Mouse (Mus musculus) stomach, postnatal 0 days (tissue): ENCODE results near the gene Art4. TPM values are rescaled to one million over a fixed set of nuclear protein-coding genes. Genes with fewer than 3 reads are reported as not detected.

ENCODE experiments used
- ATAC-seq: fragments of 200-750 bp; cut with Nextera tagmentation; 2 replicates; pipeline ENCODE4 v1.8.0; 2017; ENCODE audit not compliant: low FRiP score, low TSS enrichment
- DNase-seq: peaks from one replicate; pipeline ENCODE4 v3.0.0-alpha.2; 2016; ENCODE audit warnings: low spot score
- H3K27ac ChIP-seq: fragments of 300-500 bp; sonication (generic); replicated peaks from 2 replicates; pipeline ENCODE4 v1.5.1; 2014; ENCODE audit warnings: mild to moderate bottlenecking, control low read depth
- H3K27me3 ChIP-seq: fragments of 300-500 bp; sonication (generic); 2 replicates; pipeline ENCODE4 v1.6.1; 2014; ENCODE audit warnings: low read length; ENCODE audit not compliant: control insufficient read depth, insufficient read depth
- H3K36me3 ChIP-seq: fragments of 300-500 bp; sonication (generic); 2 replicates; pipeline ENCODE4 v1.6.1; 2014; ENCODE audit warnings: low read length, mixed read lengths; ENCODE audit not compliant: control insufficient read depth, insufficient read depth
- H3K4me1 ChIP-seq: fragments of 300-500 bp; sonication (generic); replicated peaks from 2 replicates; pipeline ENCODE4 v1.6.1; 2014; ENCODE audit warnings: antibody characterized with exemption; ENCODE audit not compliant: control insufficient read depth, insufficient read depth
- H3K4me2 ChIP-seq: fragments of 300-500 bp; sonication (generic); replicated peaks from 2 replicates; pipeline ENCODE4 v1.6.1; 2014; ENCODE audit warnings: low read depth, mild to moderate bottlenecking, control low read depth, moderate library complexity
- H3K4me3 ChIP-seq: fragments of 300-500 bp; sonication (generic); 2 replicates; pipeline ENCODE4 v1.5.1; 2014; ENCODE audit warnings: low read depth, low read length, control low read depth
- H3K9ac ChIP-seq: fragments of 300-500 bp; sonication (generic); 2 replicates; pipeline ENCODE4 v1.6.1; 2014; ENCODE audit warnings: mild to moderate bottlenecking, low read length, control low read depth, mixed read lengths
- H3K9me3 ChIP-seq: fragments of 300-500 bp; sonication (generic); 2 replicates; pipeline ENCODE4 v1.6.1; 2016; ENCODE audit warnings: low read length; ENCODE audit not compliant: control insufficient read depth
- CTCF ChIP-seq: IDR thresholded peaks from 2 replicates; pipeline ENCODE4 v1.5.1; 2016; ENCODE audit warnings: antibody characterized with exemption, low read depth, mild to moderate bottlenecking, moderate library complexity
- EP300 ChIP-seq: optimal IDR thresholded peaks from 2 replicates; pipeline ENCODE3; 2016; ENCODE audit warnings: antibody characterized with exemption
- WGBS: fragments of 180-500 bp; shearing (Covaris S2); extraction: QIAGEN DNeasy Blood & Tissue Kit; methylation state at CpG from one replicate; pipeline ENCODE4 v1.1.7; 2014; 5-methylcytosine and 5-hydroxymethylcytosine counted together
- polyA plus RNA-seq: library from polyadenylated mRNA; unstranded; fragments of >200 nt; fragmentation: Nextera tagmentation; extraction: Ambion mirVana; gene quantifications from 2 replicates; pipeline ENCODE4 v1.2.1, GENCODE M21; 2015

Art4 gene
- polyA plus RNA-seq, 1 experiment from 2014 or later = 3.2 TPM

DNA sequence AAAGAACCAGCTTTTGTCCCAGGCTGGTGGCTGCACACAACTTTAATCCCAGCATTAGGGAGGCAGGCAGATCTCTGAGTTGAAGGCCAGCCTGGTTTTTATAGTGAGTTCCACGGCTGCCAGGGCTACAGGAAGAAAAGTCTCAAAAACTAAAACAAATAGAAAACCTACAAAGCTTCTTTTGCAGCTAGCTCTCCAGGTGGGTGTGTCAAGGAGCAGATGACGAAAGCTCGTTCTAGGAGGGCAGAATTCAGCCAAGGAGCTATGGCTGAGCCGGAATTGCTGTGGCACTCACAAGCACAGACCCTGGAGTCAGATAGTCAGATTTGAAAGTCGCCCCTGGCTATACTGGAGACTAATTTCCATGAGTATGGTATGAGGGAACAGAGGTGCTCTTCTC, 50.7 kb downstream of the Art4 start:
- ATAC-seq = no peak
- DNase-seq = peak; percentile 60
- Histone ChIP-seq H3K4me1 (no peaks in the 10 kb centered on the region; the same call in 1 of the 2 replicates), H3K4me3 (no peak overlapping the region), H3K9ac (no peak overlapping the region; the same call in 1 of the 2 replicates), H3K27ac (peak overlapping the region; percentile 89), H3K36me3 (no peaks in the 10 kb centered on the region), H3K4me2 (peak overlapping the region; percentile 57; the same call in 1 of the 2 replicates), H3K9me3 (no peaks in the 10 kb centered on the region), H3K27me3 (no peaks in the 10 kb centered on the region)
- no peak for TF ChIP-seq CTCF
- no peak for TF ChIP-seq EP300
- 59% methylated on average over 5 of the region's 5 CpGs for WGBS

DNA sequence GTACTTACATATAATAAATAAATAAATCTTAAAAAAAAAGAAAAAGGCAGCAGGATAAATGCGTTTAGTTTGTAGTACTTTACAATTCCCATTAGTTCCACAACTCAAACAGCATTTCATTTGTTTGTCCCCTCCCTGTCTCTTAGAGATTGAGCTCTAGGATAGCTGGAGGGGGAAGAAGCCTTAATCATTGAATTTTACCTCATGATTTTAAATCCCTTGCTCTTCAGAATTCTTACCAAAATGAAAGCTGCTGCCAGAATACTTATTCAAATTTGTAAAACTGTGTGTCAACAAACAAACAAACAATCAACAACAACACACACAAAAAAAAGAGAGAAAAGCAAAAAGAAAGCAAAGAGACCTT, 52.1 kb downstream of the Art4 start:
- TF ChIP-seq CTCF (no peak), EP300 (no peak)
- Histone ChIP-seq H3K27ac (no peak overlapping the region; the same call in 1 of the 2 replicates), H3K9me3 (no peaks in the 10 kb centered on the region), H3K36me3 (no peaks in the 10 kb centered on the region), H3K27me3 (no peaks in the 10 kb centered on the region), H3K4me3 (no peak overlapping the region), H3K4me1 (no peaks in the 10 kb centered on the region), H3K4me2 (no peak overlapping the region), H3K9ac (no peak overlapping the region)
- WGBS = 65% methylated on average over 1 of the region's 1 CpGs
- no peak for ATAC-seq
- no peak for DNase-seq

DNA sequence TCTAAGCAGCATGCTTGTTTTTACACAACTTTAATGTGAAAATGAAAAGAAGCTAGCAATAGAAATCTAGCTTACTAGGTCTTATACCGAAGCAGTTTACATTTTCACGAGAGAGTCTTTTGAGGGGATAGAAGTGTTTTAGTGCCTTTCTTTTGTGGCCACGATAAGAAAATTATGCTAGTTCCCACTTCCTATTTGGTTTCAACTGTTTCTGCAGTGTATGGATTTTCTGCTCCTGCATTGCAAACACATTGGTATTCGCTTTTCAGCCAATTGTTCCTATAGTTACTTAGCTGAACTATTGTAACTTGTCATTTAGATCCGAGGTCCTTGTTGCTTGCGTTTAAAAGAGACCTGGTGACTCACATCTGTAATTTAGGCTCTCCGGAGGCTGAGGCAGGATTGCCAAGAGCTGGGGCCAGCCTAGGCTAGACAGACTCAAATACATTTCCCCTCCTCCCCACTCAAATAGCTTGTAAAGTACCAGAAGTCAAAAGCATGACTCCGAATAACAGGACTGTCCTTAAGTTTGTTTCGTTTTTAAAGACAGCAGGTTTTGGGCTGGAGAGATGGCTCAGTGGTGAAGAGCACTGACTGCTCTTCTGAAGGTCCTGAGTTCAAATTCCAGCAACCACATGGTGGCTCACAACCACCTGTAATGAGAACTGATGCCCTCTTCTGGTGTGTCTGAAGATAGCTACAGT, 52.7 kb downstream of the Art4 start:
- ATAC-seq = no peak

DNA sequence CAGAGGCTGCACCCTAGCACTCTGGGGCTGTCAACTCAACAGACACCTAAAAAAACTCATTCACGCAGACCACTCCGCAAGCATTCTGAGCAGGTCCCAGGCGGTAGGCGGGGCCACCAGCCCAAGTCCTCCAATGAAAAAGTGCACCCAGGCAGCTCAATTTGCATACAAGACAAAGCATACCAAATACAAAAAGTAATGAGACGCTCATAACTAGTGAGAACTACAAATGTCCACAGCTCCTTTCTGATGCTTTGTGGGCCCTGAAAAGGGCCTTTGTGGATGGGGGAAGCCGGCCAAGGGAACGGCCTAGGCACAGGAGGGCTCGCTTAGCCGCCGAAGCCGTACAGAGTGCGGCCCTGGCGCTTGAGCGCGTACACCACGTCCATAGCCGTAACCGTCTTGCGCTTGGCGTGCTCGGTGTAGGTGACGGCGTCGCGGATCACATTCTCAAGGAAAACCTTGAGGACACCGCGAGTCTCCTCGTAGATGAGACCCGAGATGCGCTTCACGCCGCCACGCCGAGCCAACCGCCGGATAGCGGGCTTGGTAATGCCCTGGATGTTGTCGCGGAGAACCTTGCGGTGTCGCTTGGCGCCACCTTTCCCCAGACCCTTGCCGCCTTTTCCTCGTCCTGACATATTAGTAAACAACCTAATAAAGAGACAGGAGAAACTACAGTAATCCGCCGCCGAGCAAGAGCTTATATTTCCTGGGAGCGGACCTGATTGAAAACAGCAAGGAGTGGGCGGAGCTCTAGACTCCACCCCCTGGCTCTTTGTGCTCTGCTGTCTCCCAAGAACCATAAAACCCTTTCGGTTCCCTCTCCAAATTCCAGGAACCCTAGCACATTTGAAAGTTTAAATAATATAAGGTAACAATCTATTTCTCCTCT, 53.5 kb downstream of the Art4 start, which contains the start of gene Hist4h4:
Hist4h4 (minus strand) TSS at position 677 of the 895 bp plus-strand sequence.
- TF ChIP-seq CTCF = no peak
- peak; percentile 83 for TF ChIP-seq EP300
- Histone ChIP-seq H3K4me1 (no peaks in the 10 kb centered on the region), H3K9me3 (no peaks in the 10 kb centered on the region), H3K4me3 (peak within 1 kb of the TSS; percentile 80), H3K9ac (peak within 1 kb of the TSS; percentile 94), H3K36me3 (no peaks in the 10 kb centered on the region), H3K27ac (peak within 1 kb of the TSS; percentile 100), H3K4me2 (peak within 1 kb of the TSS; percentile 96), H3K27me3 (no peaks in the 10 kb centered on the region)
- DNase-seq (peak; percentile 90), ATAC-seq (peak; percentile 41)
- WGBS = under 1% methylated on average over 50 of the region's 50 CpGs

More for the DNA sequence above, 52.7 kb downstream of the Art4 start:
- Histone ChIP-seq H3K4me2 (peak overlapping the region; percentile 96), H3K36me3 (no peaks in the 10 kb centered on the region), H3K9ac (no peak overlapping the region; the same call in 1 of the 2 replicates), H3K4me3 (peak overlapping the region; percentile 80), H3K27ac (peak overlapping the region; percentile 100), H3K9me3 (no peaks in the 10 kb centered on the region), H3K4me1 (no peaks in the 10 kb centered on the region), H3K27me3 (no peaks in the 10 kb centered on the region)
- TF ChIP-seq CTCF (no peak), EP300 (no peak)
- WGBS = 19% methylated on average over 9 of the region's 9 CpGs
- DNase-seq = no peak

DNA sequence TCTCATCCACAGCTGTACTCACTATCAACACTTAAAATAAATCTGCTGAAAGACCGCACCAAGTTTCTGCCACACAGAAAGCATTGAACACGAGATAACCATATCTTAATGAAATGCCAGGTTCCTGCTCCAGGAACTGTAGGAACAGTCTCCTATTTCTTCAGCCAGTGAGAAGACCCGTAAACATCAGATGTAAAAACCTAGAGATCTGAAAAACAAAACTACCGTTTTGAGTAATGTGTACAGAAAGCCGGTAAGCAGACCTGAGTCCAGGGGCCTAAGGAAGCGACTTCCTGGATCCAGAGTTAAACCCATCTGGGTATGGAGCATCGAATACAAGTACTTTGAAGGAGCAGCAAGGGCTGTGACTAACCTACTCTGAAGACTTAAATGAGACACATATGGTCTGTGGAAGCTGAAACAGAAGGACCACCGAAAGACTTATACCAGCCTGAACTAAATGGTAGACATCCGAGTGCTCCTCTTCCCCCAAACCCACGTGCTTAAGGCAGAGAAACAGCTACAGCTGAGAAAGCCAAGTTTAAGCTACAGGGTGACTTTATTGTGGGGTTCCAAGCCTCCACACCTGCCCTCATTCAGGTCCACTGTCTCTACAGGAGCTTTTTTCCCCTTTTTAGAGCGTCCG, 54.3 kb downstream of the Art4 start:
- Histone ChIP-seq H3K27me3 (no peaks in the 10 kb centered on the region), H3K4me1 (no peaks in the 10 kb centered on the region), H3K9ac (peak overlapping the region; percentile 94), H3K9me3 (no peaks in the 10 kb centered on the region), H3K36me3 (no peaks in the 10 kb centered on the region), H3K4me3 (peak overlapping the region; percentile 80), H3K27ac (peak overlapping the region; percentile 100), H3K4me2 (peak overlapping the region; percentile 96)
- ATAC-seq (no peak), DNase-seq (no peak)
- TF ChIP-seq EP300 = no peak
- TF ChIP-seq CTCF = no peak
- 14% methylated on average over 12 of the region's 12 CpGs for WGBS
